Mouse (Mus musculus) E14TG2a.4 (cell line): Measurements from ENCODE around the gene Gsdma.
"Not testable (repeated sequence)": the region's sequence is repeated elsewhere in the genome, so short reads cannot be mapped to it uniquely, and the experiment has no call there.

Source experiments
- H3K27me3 ChIP-seq: 2 replicates; pipeline ENCODE4 v1.6.1; 2014; ENCODE audit warnings: low read length, control low read depth; ENCODE audit not compliant: insufficient read depth
- H3K36me3 ChIP-seq: 2 replicates; pipeline ENCODE4 v1.6.1; 2014; ENCODE audit warnings: low read length, control low read depth; ENCODE audit not compliant: insufficient read depth
- H3K4me1 ChIP-seq: replicated peaks from 2 replicates; pipeline ENCODE4 v1.6.1; 2014; ENCODE audit warnings: low read depth, low read length, control low read depth
- H3K4me3 ChIP-seq: replicated peaks from 2 replicates; pipeline ENCODE4 v1.5.1; 2014; ENCODE audit warnings: mild to moderate bottlenecking, low read length
- H3K9me3 ChIP-seq: 2 replicates; pipeline ENCODE4 v1.6.1; 2014; ENCODE audit warnings: low read length, control low read depth
- CTCF ChIP-seq: conservative IDR thresholded peaks from 2 replicates; pipeline ENCODE4 v1.5.1; 2014; ENCODE audit warnings: low read length
- NANOG ChIP-seq: IDR thresholded peaks from 2 replicates; pipeline ENCODE4 v1.6.1; 2014; ENCODE audit warnings: borderline replicate concordance, low read length, mixed read lengths
- POU5F1 ChIP-seq: IDR thresholded peaks from 2 replicates; pipeline ENCODE4 v1.6.1; 2014; ENCODE audit warnings: low read length, borderline replicate concordance

The Gsdma gene

DNA sequence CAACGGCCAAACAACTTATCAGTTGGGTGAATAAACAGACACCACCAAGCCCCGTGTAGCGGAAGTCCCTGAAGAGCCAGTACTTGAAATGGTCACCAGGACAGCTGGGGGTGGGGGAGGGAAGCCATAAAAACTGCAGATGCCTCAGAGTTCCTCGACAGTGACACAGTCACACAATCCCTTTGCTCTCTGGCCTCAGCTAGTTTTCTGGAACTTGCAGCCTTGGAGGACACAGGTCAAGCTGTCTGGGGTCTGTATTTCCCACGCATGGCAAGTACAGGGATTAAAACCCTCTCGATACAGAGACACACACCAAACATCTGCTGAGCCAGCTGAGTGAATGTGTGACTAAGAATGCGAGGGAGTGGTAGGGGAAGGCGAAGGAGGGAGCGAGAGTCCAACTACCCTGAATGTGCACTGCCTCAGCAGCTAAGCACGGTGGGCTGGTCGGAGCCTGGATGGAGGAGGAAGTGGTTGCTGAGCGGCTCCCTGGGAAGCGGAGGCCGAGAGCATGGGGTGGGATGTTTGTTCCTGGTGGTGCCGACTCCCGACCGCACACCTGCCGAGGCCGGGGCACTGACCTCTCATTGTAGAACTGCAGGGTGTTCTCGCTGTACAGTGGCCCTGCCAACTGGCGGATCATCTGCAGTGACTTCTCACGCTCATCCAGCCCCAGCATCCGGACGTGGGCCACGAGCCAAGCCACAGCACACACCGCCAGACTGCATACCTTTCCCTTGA is 45.0 kb downstream of the Gsdma start:
- Histone ChIP-seq H3K4me1 (peaks cover 77% of the 10 kb centered on the region), H3K36me3 (peaks cover 96% of the 10 kb centered on the region), H3K4me3 (peak overlapping the region; percentile 26; the same call in 1 of the 2 replicates), H3K27me3 (no peaks in the 10 kb centered on the region), H3K9me3 (no peaks in the 10 kb centered on the region)
- no peak for TF ChIP-seq CTCF
- TF ChIP-seq POU5F1, result no peak
- TF ChIP-seq NANOG, result no peak

DNA sequence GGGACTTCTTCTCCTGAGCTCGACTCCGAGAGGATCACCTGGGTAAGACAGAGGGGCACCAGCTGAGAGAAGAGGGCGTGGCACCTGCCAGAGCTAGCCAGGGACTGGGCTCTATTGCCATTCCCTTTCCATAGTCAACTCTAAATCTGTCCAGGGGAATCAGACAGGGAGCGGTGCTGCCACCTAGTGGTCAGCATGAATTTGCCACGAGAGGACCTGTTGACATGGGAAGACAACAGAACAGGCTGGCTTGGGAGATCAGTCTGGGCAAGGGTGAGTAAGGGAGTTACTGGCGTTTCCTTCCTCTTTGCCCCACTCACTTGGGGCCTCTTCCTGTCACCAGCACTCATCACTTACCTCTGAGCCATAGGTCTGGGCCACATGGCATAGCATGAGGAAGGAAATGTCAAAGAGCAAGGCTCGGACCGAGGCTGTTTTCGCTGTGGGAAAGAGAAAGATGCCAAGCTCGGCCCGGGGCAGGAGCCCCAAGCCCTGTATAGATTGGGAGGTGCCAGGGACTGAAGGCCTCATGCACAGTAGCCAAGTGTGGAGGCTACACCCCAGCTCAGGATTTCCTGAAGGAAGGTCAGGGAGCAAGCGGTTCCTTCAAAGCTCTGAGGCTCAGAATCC is 46.4 kb downstream of the Gsdma start:
- H3K36me3 ChIP-seq, result peaks cover 96% of the 10 kb centered on the region
- H3K4me3 ChIP-seq, result no peak overlapping the region
- TF ChIP-seq CTCF (peak; percentile 97), POU5F1 (no peak), NANOG (no peak)
- peaks cover 75% of the 10 kb centered on the region for H3K4me1 ChIP-seq
- H3K9me3 ChIP-seq, result no peaks in the 10 kb centered on the region
- no peaks in the 10 kb centered on the region for H3K27me3 ChIP-seq

DNA sequence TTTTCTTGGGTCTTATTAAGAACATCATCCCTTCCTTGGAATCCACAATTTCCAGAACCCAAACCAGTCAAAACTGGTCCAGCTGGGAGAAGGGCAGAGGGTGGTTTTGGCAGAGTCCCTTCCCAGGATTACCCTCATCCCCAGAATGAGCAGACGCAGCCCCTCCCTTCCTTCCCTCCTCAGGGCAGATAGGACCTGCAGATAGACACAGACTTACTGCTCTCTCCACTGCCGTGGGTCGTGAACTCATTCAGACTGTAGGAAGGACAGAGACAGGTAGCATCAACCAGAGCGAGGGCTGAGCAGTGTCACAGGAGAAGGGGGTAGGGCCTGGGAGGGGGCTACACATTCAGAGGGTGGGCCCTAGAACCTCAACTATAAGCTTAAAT is 46.9 kb downstream of the Gsdma start:
- Histone ChIP-seq H3K4me1 (peaks cover 79% of the 10 kb centered on the region), H3K36me3 (peaks cover 96% of the 10 kb centered on the region), H3K27me3 (no peaks in the 10 kb centered on the region), H3K9me3 (no peaks in the 10 kb centered on the region), H3K4me3 (no peak overlapping the region)
- TF ChIP-seq NANOG (no peak), CTCF (no peak), POU5F1 (no peak)

DNA sequence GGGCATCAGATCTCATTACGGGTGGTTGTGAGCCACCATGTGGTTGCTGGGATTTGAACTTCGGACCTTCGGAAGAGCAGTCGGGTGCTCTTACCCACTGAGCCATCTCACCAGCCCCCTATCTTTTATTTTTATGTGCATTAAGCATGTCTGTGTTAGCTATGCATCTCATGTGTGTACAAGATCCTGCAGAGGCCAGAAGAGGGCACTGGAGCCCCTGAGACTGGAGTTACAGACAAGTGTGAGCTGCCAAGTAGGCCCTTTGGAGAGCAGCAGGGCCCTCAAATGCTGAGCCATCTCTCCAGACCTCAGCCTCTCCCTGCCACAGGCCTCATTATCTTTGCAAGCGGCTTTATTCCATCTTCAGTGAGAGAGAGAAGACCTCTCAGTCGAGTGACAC is 47.9 kb downstream of the Gsdma start:
- H3K4me3 ChIP-seq, result peak overlapping the region; percentile 30; the same call in 1 of the 2 replicates
- peaks cover 96% of the 10 kb centered on the region for H3K36me3 ChIP-seq
- H3K9me3 ChIP-seq, H3K27me3 ChIP-seq: not testable (repeated sequence)
- H3K4me1 ChIP-seq, result peaks cover 87% of the 10 kb centered on the region

DNA sequence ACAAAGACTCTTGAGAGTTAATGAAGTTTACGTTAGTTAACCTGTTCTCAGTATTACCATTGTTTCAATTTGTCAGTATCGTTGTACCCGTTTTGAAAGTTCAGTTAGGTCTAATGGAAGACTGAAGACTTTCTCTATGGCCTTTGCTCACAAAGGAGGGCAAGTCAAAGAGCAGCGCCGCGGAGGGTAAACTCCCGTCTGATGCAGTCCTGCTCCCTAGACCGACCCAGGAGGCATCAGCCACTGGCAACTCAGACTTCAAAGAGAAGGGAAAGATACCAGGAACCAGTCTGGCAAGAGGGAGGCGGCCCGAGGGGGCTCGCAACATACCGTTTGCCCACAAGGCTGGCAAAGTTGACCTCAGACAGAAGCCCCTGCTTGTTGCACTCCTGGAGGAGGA is 49.6 kb downstream of the Gsdma start:
- peaks cover 86% of the 10 kb centered on the region for H3K4me1 ChIP-seq
- TF ChIP-seq CTCF (no peak), POU5F1 (no peak), NANOG (no peak)
- peaks cover 95% of the 10 kb centered on the region for H3K36me3 ChIP-seq
- no peaks in the 10 kb centered on the region for H3K9me3 ChIP-seq
- no peaks in the 10 kb centered on the region for H3K27me3 ChIP-seq
- no peak overlapping the region for H3K4me3 ChIP-seq

DNA sequence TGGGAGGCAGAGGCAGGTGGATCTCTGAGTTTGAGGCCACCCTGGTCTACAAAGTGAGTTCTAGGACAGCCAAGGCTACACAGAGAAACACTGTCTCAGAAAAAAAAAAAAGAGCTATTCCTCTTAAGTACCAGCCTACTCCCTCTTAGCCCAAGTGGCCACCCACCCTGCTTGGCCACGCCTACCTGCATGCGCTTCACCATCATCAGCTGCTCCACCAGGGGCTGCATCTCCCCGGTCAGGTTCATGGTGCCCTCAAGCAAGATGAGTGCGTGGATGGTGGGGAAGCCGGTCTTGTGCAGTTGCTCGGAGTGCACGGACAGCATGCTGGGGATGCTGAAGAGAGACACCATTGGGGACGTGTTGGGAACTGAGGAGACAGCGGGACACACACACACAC is 51.8 kb downstream of the Gsdma start:
- no peak overlapping the region for H3K4me3 ChIP-seq
- H3K9me3 ChIP-seq, result no peaks in the 10 kb centered on the region
- TF ChIP-seq CTCF (no peak), NANOG (no peak), POU5F1 (no peak)
- H3K27me3 ChIP-seq, result no peaks in the 10 kb centered on the region
- H3K4me1 ChIP-seq, result peaks cover 83% of the 10 kb centered on the region
- H3K36me3 ChIP-seq, result peaks cover 79% of the 10 kb centered on the region

DNA sequence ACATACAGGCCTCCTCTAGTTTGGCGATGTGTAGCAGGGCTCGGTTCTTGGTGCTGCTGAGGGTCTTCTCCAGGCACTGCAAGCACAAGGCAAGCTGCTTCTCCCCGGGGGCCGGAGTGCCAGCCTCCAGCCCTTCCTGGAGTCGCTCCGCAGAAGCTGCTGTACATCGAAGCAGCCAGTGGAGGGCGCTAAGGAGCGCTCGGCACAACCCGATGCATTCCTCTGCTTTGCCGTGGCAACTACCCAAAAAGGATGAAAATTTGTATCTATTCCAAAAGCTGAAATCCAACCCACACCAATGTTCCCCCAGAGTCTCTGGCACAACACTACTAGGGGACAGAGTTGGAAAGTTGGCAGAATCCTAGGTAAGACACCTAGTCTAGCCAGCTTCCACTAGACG is 53.8 kb downstream of the Gsdma start:
- TF ChIP-seq CTCF (peak; percentile 85), NANOG (no peak)
- Histone ChIP-seq H3K4me3 (no peak overlapping the region), H3K27me3 (no peaks in the 10 kb centered on the region), H3K9me3 (no peaks in the 10 kb centered on the region), H3K36me3 (peaks cover 77% of the 10 kb centered on the region), H3K4me1 (peaks cover 82% of the 10 kb centered on the region)

DNA sequence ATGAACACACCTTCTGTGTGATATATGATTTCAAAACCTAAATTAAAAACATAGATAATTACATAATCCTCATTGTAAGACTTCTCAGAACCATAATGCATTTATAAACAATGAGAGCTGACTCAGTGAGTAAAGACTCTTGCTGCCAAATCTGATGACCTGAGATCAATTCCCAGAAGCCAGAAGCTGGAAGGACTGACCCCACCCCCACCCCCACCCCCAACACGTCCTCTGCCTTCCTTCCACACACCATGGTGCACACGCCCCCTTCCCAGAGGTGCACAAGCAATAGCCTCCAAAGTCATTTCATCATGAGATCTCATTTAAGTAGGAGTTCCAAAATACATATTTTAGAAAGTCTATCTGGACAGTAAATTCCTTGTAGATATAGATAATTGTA is 56.6 kb downstream of the Gsdma start:
- Histone ChIP-seq H3K4me3 (no peak overlapping the region), H3K27me3 (no peaks in the 10 kb centered on the region), H3K36me3 (peaks cover 70% of the 10 kb centered on the region), H3K9me3 (no peaks in the 10 kb centered on the region), H3K4me1 (peaks cover 62% of the 10 kb centered on the region)
- TF ChIP-seq POU5F1 (no peak), CTCF (no peak), NANOG (no peak)

DNA sequence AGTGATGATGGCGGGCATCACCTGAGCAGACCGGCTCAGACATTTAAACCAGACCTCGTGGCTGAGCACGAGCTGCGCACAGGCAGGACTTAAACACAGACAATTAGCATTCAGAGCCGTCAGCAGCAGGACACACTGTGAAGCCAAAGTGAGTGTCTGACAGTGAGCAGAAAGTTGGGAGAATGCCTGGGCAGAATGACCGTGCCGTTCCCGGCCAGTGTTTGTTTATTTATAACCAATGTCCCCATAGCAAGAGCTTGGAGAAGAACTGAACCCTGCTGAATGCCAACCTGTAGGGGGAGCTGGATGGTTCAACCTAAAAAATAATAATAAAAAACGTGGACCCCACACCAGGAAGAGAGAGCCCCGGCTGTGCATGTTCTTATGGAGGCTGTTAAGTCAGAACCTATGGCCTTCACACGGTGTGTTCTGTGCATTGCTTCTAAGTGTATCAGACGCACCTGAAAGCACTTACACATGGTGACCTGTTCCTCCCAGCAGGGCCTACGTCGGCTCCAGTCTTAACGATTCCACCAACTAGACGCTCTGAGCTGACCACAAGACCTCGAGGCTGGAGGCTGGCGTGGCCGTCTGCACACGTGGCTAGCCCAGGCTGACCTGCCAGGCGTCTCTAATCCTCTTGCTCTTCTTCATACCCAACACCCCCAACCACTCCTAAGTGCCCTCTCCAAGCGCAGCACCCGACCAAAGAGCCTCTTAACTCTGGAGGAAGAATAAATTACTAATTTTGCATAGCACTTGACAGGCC is 57.5 kb downstream of the Gsdma start:
- peaks cover 58% of the 10 kb centered on the region for H3K4me1 ChIP-seq
- H3K9me3 ChIP-seq, result no peaks in the 10 kb centered on the region
- H3K4me3 ChIP-seq, result no peak overlapping the region
- TF ChIP-seq NANOG (no peak), CTCF (peak; percentile 21; the same call in 1 of the 2 replicates), POU5F1 (no peak)
- H3K36me3 ChIP-seq, result peaks cover 70% of the 10 kb centered on the region
- no peaks in the 10 kb centered on the region for H3K27me3 ChIP-seq
